Mouse (Mus musculus) adipocyte (in vitro differentiated cells): ENCODE measurements around the gene Ccdc92b.

Experiments used
- DNase-seq: peaks from one replicate; pipeline ENCODE4 v3.0.0-alpha.2; 2016; ENCODE audit warnings: low spot score

The Ccdc92b gene

GRCm38 (mm10) chr11:74611437-74611836, 8.0 kb upstream of the Ccdc92b start:
- DNase-seq, result no peak

GRCm38 (mm10) chr11:74613428-74613827, 6.0 kb upstream of the Ccdc92b start:
- no peak for DNase-seq

- DNase-seq, result no peak
Measured at GRCm38 (mm10) chr11:74615571-74615970, 3.8 kb upstream of the Ccdc92b start.

- DNase-seq, result no peak
Measured at GRCm38 (mm10) chr11:74619956-74620300, 523 bp downstream of the Ccdc92b start.

GRCm38 (mm10) chr11:74621974-74622669, 2.7 kb downstream of the Ccdc92b start:
- DNase-seq, result no peak

- peak; percentile 40 for DNase-seq
Measured at GRCm38 (mm10) chr11:74623693-74624092, 4.3 kb downstream of the Ccdc92b start.

GRCm38 (mm10) chr11:74625333-74625732, 5.9 kb downstream of the Ccdc92b start:
- DNase-seq, result no peak

GRCm38 (mm10) chr11:74627481-74627880, 8.1 kb downstream of the Ccdc92b start:
- no peak for DNase-seq

- DNase-seq, result no peak
Measured at GRCm38 (mm10) chr11:74631880-74632789, 12.7 kb downstream of the Ccdc92b start.

- DNase-seq, result peak; percentile 85
Measured at GRCm38 (mm10) chr11:74634490-74635275, 15.3 kb downstream of the Ccdc92b start.

GRCm38 (mm10) chr11:74637486-74637885, 18.1 kb downstream of the Ccdc92b start:
- no peak for DNase-seq

GRCm38 (mm10) chr11:74637971-74638790, 18.8 kb downstream of the Ccdc92b start:
- DNase-seq, result peak; percentile 91

GRCm38 (mm10) chr11:74638791-74639411, 19.5 kb downstream of the Ccdc92b start:
- no peak for DNase-seq

- no peak for DNase-seq
Measured at GRCm38 (mm10) chr11:74639628-74640027, 20.2 kb downstream of the Ccdc92b start.

GRCm38 (mm10) chr11:74647966-74648365, 28.6 kb downstream of the Ccdc92b start:
- peak; percentile 80 for DNase-seq

- DNase-seq, result no peak
Measured at GRCm38 (mm10) chr11:74648676-74649075, 29.3 kb downstream of the Ccdc92b start.

GRCm38 (mm10) chr11:74649095-74649646, 29.8 kb downstream of the Ccdc92b start, which contains the start of gene Cluh:
TSS of gene Cluh (plus strand) at chr11:74649495.
- peak; percentile 96 for DNase-seq

- peak; percentile 87 for DNase-seq
Measured at GRCm38 (mm10) chr11:74649647-74650551, 30.5 kb downstream of the Ccdc92b start.

- DNase-seq, result no peak
Measured at GRCm38 (mm10) chr11:74650576-74651100, 31.2 kb downstream of the Ccdc92b start.
